Mouse (Mus musculus) layer of hippocampus, postnatal 10 days (tissue): Measurements from ENCODE around the gene Alyref. TPM values are rescaled to one million over a fixed set of nuclear protein-coding genes. Genes with fewer than 3 reads are reported as not detected.

Experiments
- DNase-seq, 2 experiments: peaks; one replicate each; pipeline ENCODE4 v3.0.0; 2021; ENCODE audit warnings: low spot score in 2 of 2
- total RNA-seq, 2 experiments: library from RNA; stranded (reverse); gene quantifications; 2 replicates each; pipeline ENCODE4 v1.2.3; 2021

Alyref gene
- total RNA-seq, 2 experiments from 2014 or later = 79.8 to 91.3 TPM

GRCm38 (mm10) chr11:120626785-120627467 is 28.8 kb upstream of the Alyref start:
- peak in 1 of 2 experiments; percentile 13 for DNase-seq

- DNase-seq = no peak
Measured at GRCm38 (mm10) chr11:120625152-120625775, 27.1 kb upstream of the Alyref start, which contains the start of gene Sirt7. TSS of gene Sirt7 (minus strand) at chr11:120625240.

- DNase-seq = peak; percentile 76 to 84
Measured at GRCm38 (mm10) chr11:120624680-120625111, 26.5 kb upstream of the Alyref start.

GRCm38 (mm10) chr11:120623961-120624679 is 26.0 kb upstream of the Alyref start:
- peak; percentile 67 to 76 for DNase-seq

- no peak for DNase-seq
Measured at GRCm38 (mm10) chr11:120622805-120623204, 24.6 kb upstream of the Alyref start.

- no peak for DNase-seq
Measured at GRCm38 (mm10) chr11:120620195-120620594, 22.0 kb upstream of the Alyref start.

GRCm38 (mm10) chr11:120618619-120619535 is 20.7 kb upstream of the Alyref start:
- DNase-seq = peak in 1 of 2 experiments; percentile 13

- DNase-seq = peak; percentile 88 to 92
Measured at GRCm38 (mm10) chr11:120617519-120618112, 19.5 kb upstream of the Alyref start, which contains the start of gene Pcyt2. TSS of gene Pcyt2 (minus strand) at chr11:120617936.

GRCm38 (mm10) chr11:120616617-120617294 is 18.6 kb upstream of the Alyref start:
- DNase-seq = peak in 1 of 2 experiments; percentile 11

GRCm38 (mm10) chr11:120615606-120616203 is 17.5 kb upstream of the Alyref start:
- DNase-seq = peak in 1 of 2 experiments; percentile 12

GRCm38 (mm10) chr11:120615167-120615566 is 17.0 kb upstream of the Alyref start:
- no peak for DNase-seq

GRCm38 (mm10) chr11:120613976-120614375 is 15.8 kb upstream of the Alyref start:
- DNase-seq = no peak

GRCm38 (mm10) chr11:120613481-120613972 is 15.4 kb upstream of the Alyref start:
- no peak for DNase-seq

- peak; percentile 82 to 83 for DNase-seq
Measured at GRCm38 (mm10) chr11:120612763-120613162, 14.6 kb upstream of the Alyref start.

- DNase-seq = no peak
Measured at GRCm38 (mm10) chr11:120610477-120611046, 12.4 kb upstream of the Alyref start.

- no peak for DNase-seq
Measured at GRCm38 (mm10) chr11:120609250-120609649, 11.1 kb upstream of the Alyref start.

- no peak for DNase-seq
Measured at GRCm38 (mm10) chr11:120608241-120609034, 10.3 kb upstream of the Alyref start, which contains the start of gene Npb. TSS of gene Npb (plus strand) at chr11:120608477.

- no peak for DNase-seq
Measured at GRCm38 (mm10) chr11:120606764-120607163, 8.6 kb upstream of the Alyref start.
